Mouse (Mus musculus) megakaryocyte-erythroid progenitor cell, adult 5-6 weeks (primary cell): ENCODE results near the gene Ifna5. TPM values are rescaled to one million over a fixed set of nuclear protein-coding genes. Genes with fewer than 3 reads are reported as not detected.

Source experiments
- ATAC-seq: replicated peaks from 2 replicates; pipeline ENCODE4 v1.8.0; 2016; ENCODE audit warnings: mild to moderate bottlenecking, inconsistent platforms; ENCODE audit not compliant: severe bottlenecking, poor library complexity, low FRiP score, low TSS enrichment
- total RNA-seq, 2 experiments: library from RNA; stranded (forward) in 1 of 2; stranded (reverse) in 1 of 2; fragments of 200-1000, 215-1000 nt in 1 of 2; fragments of >200 nt in 1 of 2; fragmentation: Nextera tagmentation in 1 of 2; gene quantifications; 2 replicates each; pipeline ENCODE4 v1.2.3; 2014 to 2017

Gene Ifna5
- total RNA-seq, 2 experiments from 2014 or later, result not detected

DNA sequence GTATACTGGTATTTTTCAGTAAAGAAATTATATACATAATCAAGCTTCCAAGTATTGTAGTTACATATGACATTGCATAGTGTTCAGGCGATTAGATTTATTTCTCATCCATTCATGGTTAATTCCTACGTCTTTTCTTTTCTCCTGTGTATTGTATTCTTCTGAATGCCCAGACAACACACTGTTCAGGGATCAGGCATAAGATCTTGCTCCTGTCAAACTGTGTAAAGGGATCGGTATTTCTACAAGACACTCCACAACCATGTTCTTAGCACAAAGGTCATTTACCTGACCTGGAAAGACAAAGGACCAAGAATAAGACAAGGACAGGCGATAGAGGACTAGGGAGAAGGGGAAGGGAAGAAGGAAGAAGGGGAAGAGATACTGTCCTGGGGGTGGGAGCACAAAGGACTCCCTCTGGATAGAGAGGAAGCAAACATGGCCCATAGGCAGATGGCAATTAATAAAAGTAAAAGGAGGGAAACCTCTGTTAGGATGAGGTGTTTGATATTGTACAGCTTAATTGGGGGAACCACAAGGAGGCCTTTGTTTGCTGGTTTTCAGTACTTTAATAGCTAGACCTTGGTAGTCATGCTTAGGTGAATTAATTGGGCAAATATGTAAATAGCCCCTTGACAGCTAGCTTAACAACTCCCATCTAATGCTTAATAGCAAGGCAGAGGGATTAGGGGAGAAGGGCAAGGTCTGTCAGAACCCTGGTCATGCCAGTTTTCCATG, 15.9 kb downstream of the Ifna5 start:
- no peak for ATAC-seq

DNA sequence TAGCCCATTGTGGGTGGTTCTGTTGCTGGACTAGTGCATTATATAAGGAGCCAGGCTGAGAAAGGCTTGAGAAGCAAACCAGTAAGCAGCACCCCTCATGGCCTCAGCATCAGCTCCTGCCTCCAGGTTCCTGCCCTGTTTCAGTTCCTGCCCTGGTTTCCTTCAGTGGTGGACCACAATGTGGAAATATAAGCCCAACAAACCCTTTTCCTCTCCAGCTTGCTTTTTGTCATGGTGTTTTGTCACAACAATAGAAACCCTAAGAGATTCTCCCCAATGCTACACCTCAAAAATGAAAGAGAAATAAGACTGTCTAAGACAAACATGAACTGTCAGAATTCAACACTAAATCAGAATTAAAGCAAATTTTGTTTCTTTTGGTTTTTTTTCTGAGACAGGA, 23.9 kb downstream of the Ifna5 start:
- ATAC-seq, result no peak

DNA sequence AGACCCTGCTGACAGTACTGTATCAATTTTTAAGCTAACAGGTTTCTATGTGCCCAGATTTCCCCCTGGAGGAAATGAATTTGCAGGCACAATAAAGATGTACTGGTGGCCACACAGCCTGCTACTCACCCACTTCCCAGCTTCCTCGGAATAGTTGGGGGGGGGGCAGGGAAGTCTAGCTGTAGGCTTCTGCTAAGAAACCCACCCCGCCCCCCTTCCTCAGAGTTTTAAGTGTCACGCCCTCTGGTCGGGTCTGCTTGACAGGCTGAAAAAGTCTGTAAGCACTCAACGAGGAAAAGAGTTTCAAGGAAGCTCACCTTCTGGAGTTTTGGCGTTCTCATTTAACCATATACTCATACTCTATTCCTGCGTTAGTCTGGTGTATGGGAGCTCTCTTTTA, 28.0 kb downstream of the Ifna5 start:
- ATAC-seq, result no peak

DNA sequence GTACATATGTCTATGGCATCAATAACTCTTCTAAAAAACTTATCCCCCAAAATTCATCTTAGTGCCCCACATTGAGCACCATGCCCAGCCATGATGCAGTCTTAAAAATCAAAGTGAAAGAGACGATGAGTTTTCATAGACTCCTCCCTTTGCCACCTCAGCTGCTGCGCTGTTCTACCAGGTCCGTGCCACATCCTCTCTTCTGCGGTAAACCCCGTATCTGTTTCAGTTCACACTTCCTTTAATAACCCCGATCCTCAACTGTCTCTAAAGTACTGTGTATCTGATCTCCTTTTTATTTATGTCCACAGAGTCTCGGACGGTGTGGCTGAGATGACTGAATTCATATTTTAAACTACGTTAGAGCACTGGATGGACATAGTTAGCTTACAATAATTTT, 29.3 kb downstream of the Ifna5 start:
- ATAC-seq, result peak; percentile 76

DNA sequence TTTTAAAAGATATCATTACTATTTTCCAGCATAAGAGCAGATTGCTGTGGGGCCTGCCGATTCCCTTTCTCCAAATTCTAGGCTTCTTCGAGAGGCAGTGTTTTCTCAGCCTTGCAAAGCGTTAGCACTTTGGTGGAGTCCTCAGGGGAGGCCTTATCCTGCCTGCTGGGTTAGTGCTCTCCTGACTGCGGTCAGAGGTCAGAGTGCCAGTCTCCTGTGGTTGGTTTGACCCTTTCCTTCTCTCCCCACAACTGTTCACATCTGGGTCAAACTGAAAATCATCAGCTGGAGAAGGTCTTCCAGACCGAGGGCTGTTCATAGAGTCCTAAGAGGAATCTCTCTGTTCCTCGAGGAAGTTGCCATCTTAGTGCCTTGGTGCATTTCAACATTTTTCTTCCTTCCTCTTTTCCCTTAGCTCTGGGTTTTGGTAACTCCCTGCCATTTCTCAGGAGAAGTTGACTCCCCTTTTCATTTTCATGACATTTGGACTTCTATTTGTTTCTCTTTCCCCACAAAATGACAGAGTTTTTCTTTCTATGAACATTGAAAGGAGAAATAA, 29.8 kb downstream of the Ifna5 start:
- no peak for ATAC-seq

GRCm38 (mm10) chr4:88867366-88867925, 32.1 kb downstream of the Ifna5 start:
- peak; percentile 88 for ATAC-seq

DNA sequence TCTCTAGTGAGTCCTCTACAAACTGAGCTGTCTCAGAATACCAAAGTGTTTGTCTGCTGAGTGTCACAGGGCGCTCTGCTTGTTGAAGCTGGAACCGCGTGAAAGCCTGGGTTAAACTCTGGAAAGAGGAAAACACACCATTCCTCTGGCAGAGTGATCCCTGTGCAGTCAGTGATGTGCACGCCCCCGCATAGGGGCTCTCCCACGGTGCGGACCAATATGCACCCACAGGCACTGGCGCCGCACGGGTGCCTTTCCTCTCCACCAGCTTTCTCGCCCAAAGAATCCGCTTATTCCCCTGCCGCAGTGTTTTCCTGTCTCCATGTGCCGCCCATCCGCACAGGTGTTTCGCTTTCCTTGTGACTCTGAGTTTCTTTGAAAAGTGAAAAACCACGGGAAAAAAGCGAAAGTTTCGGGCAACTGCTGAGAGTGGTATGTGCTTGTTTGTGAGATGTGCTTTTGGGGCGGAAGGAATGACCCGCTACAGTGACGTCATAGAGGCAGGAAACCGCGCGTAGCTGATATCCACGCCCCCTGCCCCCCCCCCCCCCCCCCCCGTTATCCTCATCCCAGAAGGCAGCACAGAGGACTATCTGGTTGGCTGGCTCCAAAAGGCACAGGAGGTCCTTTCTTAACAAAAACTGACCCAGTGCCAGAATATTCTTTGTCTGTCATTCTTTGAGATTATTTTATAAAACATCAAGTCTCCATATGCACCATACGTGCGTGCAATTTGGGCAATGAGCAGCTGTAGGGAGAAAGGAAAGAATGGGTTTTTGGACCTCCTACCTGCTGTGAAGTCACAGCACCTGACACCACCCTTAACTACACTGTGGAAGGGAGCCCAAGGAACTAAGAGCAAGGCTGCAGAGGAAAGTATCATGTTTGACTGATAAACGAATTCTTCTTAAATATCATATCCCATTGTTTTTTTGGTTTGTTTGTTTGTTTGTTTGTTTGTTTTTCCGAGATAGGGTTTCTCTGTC, 32.9 kb downstream of the Ifna5 start:
- peak; percentile 48 for ATAC-seq

DNA sequence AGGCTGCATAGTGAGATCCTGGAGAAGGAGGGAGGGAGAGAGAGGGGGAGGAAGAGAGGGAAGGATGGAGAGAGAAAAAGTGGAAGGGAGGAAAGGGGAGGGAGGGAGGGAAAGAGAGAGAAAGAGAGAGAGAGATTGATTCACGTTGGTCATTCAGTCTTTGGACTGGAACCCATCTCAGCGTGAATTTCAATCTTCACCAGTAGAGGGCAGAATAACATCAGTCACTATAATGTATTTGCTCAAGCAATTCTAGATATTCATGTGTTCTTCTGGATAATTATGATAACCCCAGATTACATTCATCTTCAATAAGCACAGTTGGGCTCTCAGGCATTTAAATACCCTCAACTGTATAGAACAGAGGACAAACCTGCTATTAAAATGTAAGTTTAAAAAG, 37.4 kb downstream of the Ifna5 start:
- no peak; the same call in 1 of the 2 replicates for ATAC-seq

DNA sequence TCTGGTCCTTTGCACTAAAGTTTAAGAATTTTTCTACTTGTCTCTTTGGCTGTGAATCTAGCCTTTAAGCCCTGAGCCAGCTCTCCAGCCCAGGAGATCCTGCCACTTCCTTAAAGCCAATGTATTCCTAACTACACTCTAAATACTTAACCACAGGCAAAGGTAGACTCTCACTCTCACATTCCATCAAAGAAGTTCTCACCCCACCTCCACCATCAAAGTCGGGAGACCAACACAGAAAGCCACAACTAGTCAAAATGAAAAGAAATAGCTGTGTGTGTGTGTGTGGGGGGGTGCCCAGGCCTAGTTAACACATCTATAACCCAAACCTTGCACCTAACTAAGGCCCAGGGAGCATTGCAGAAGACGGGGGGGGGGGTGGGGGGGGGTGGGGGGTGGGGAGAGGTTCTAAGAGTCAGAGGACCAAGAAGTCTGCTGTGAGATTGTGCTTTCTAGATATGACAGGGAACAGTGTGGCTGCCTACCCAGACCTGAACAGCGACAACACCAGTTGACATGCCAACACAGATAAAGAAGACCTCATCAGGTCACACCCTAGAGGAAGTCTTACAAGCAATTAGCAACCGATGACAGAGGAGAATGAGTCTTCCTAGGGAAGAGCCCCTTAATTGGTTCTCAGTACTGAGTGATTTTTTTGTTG, 40.2 kb downstream of the Ifna5 start:
- ATAC-seq, result peak; percentile 88

DNA sequence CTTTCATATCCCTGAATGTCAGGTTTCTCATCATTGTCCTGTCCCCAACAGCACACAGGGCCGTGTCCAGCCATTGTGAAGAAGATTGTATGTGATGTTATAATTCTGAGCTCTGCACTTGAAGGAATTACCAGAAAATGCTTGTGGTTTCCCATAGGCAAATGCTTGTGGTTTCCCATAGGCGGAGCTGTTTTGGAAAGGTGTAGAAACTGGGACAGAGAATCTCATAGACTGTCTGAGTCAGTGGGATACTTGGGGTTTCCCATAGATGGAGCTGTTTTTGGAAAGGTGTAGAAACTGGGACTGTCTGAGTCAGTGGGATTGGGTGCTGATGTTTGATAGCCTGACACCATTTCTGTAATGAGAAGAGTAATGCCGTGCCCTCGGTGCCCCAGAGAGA, 41.2 kb downstream of the Ifna5 start:
- ATAC-seq, result no peak

GRCm38 (mm10) chr4:88878246-88878645, 42.9 kb downstream of the Ifna5 start:
- peak; percentile 89 for ATAC-seq

DNA sequence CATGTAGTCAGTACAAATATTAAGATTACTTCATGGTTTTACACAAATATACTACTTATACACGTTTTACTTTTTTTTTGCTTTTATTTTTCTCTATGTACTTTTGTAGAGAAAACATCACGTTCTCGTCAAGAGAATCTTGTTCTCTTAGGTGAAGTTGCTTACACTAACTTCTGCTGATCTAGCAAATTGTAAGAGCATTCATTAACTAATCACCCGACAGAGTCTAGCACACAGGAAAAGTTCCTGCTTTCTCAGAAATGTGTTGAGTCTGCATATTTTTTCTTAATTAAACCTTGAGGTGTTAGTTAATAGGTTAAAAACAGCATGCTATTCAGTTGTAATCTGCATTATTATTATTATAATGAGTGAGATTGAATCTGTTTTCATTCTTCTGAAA, 43.4 kb downstream of the Ifna5 start:
- no peak for ATAC-seq

DNA sequence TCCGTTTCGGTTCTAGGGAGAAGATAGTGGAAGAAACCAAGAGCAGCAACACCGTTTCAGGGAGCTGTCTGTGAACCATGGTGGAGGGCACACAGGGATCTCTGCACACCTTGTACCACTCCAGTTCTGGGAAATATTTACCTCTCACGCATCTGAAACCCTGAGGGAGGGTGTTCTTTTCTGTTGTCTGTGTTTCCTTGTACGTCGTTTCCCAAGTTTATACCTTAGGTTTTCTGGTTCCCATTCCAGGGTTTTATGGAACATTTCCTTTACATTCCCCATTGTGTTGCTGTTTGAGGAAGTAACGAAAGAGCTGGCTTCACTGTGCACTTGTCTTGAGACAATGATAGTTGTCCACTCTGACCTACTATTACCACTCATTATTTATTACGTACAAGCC, 44.8 kb downstream of the Ifna5 start, which contains the start of gene Ifne:
TSS of gene Ifne (minus strand) at position 101 of the 400 bp plus-strand sequence.
- ATAC-seq, result no peak

Other genes with a start within 250 kb of the Ifna5 start
- gene Ifna9, start 243.1 kb upstream of the Ifna5 start, total RNA-seq (2014; fragmentation: Nextera tagmentation), result not detected in 2 replicates
- gene Ifna9, start 243.1 kb upstream of the Ifna5 start, total RNA-seq (2017), result not detected in 2 replicates
- gene Ifna12, start 232.1 kb upstream of the Ifna5 start, total RNA-seq (2014; fragmentation: Nextera tagmentation), result not detected in 2 replicates
- gene Ifna12, start 232.1 kb upstream of the Ifna5 start, total RNA-seq (2017), result not detected in 2 replicates
- gene C87499, start 201.1 kb upstream of the Ifna5 start, total RNA-seq (2014; fragmentation: Nextera tagmentation), result not detected in 2 replicates
- not detected in 2 replicates for gene C87499, start 201.1 kb upstream of the Ifna5 start, total RNA-seq (2017)
- gene Ifna13, start 191.1 kb upstream of the Ifna5 start, total RNA-seq (2014; fragmentation: Nextera tagmentation), result not detected in 2 replicates
- gene Ifna13, start 191.1 kb upstream of the Ifna5 start, total RNA-seq (2017), result not detected in 2 replicates
- not detected in 2 replicates for gene Ifna16, start 158.6 kb upstream of the Ifna5 start, total RNA-seq (2014; fragmentation: Nextera tagmentation)
- gene Ifna16, start 158.6 kb upstream of the Ifna5 start, total RNA-seq (2017), result not detected in 2 replicates
- gene Ifna2, start 151.6 kb upstream of the Ifna5 start, total RNA-seq (2014; fragmentation: Nextera tagmentation), result not detected in 2 replicates
- not detected in 2 replicates for gene Ifna2, start 151.6 kb upstream of the Ifna5 start, total RNA-seq (2017)
- not detected in 2 replicates for gene Ifnab, start 144.2 kb upstream of the Ifna5 start, total RNA-seq (2014; fragmentation: Nextera tagmentation)
- gene Ifnab, start 144.2 kb upstream of the Ifna5 start, total RNA-seq (2017), result not detected in 2 replicates
- not detected in 2 replicates for gene Gm26566, start 113.7 kb upstream of the Ifna5 start, total RNA-seq (2014; fragmentation: Nextera tagmentation)
- gene Gm26566, start 113.7 kb upstream of the Ifna5 start, total RNA-seq (2017), result 1.1 and 1.5 TPM in 2 replicates
- gene Klhl9, start 113.1 kb upstream of the Ifna5 start, total RNA-seq (2014; fragmentation: Nextera tagmentation), result 37.1 and 50.0 TPM in 2 replicates
- gene Klhl9, start 113.1 kb upstream of the Ifna5 start, total RNA-seq (2017), result 67.3 and 88.5 TPM in 2 replicates
- gene Gm13271, start 80.7 kb upstream of the Ifna5 start, total RNA-seq (2014; fragmentation: Nextera tagmentation), result not detected in 2 replicates
- gene Gm13271, start 80.7 kb upstream of the Ifna5 start, total RNA-seq (2017), result not detected in 2 replicates
- gene Gm13283, start 75.4 kb upstream of the Ifna5 start, total RNA-seq (2014; fragmentation: Nextera tagmentation), result not detected in 2 replicates
- not detected in 2 replicates for gene Gm13283, start 75.4 kb upstream of the Ifna5 start, total RNA-seq (2017)
- not detected in 2 replicates for gene Gm13290, start 61.7 kb upstream of the Ifna5 start, total RNA-seq (2014; fragmentation: Nextera tagmentation)
- gene Gm13290, start 61.7 kb upstream of the Ifna5 start, total RNA-seq (2017), result not detected in 2 replicates
- not detected in 2 replicates for gene Gm13289, start 58.6 kb upstream of the Ifna5 start, total RNA-seq (2014; fragmentation: Nextera tagmentation)
- gene Gm13289, start 58.6 kb upstream of the Ifna5 start, total RNA-seq (2017), result not detected in 2 replicates
- gene Gm13272, start 55.7 kb upstream of the Ifna5 start, total RNA-seq (2014; fragmentation: Nextera tagmentation), result not detected in 2 replicates
- gene Gm13272, start 55.7 kb upstream of the Ifna5 start, total RNA-seq (2017), result not detected in 2 replicates
- 0.57 TPM in 1 of 2 replicates, not detected in the other for gene Ifnz, start 53.4 kb upstream of the Ifna5 start, total RNA-seq (2014; fragmentation: Nextera tagmentation)
- gene Ifnz, start 53.4 kb upstream of the Ifna5 start, total RNA-seq (2017), result 0.11 TPM in 1 of 2 replicates, not detected in the other
- gene Gm13276, start 49.8 kb upstream of the Ifna5 start, total RNA-seq (2014; fragmentation: Nextera tagmentation), result not detected in 2 replicates
- gene Gm13276, start 49.8 kb upstream of the Ifna5 start, total RNA-seq (2017), result 1.6 TPM in 1 of 2 replicates, not detected in the other
- gene Gm13277, start 46.9 kb upstream of the Ifna5 start, total RNA-seq (2014; fragmentation: Nextera tagmentation), result not detected in 2 replicates
- gene Gm13277, start 46.9 kb upstream of the Ifna5 start, total RNA-seq (2017), result not detected in 2 replicates
- gene Gm13278, start 44.0 kb upstream of the Ifna5 start, total RNA-seq (2014; fragmentation: Nextera tagmentation), result not detected in 2 replicates
- not detected in 2 replicates for gene Gm13278, start 44.0 kb upstream of the Ifna5 start, total RNA-seq (2017)
- not detected in 2 replicates for gene Gm13275, start 41.0 kb upstream of the Ifna5 start, total RNA-seq (2014; fragmentation: Nextera tagmentation)
- gene Gm13275, start 41.0 kb upstream of the Ifna5 start, total RNA-seq (2017), result not detected in 2 replicates
- not detected in 2 replicates for gene Gm13279, start 38.1 kb upstream of the Ifna5 start, total RNA-seq (2014; fragmentation: Nextera tagmentation)
- gene Gm13279, start 38.1 kb upstream of the Ifna5 start, total RNA-seq (2017), result not detected in 2 replicates
- not detected in 2 replicates for gene Gm13285, start 35.9 kb upstream of the Ifna5 start, total RNA-seq (2014; fragmentation: Nextera tagmentation)
- gene Gm13285, start 35.9 kb upstream of the Ifna5 start, total RNA-seq (2017), result not detected in 2 replicates
- not detected in 2 replicates for gene Gm13287, start 32.3 kb upstream of the Ifna5 start, total RNA-seq (2014; fragmentation: Nextera tagmentation)
- gene Gm13287, start 32.3 kb upstream of the Ifna5 start, total RNA-seq (2017), result not detected in 2 replicates
- not detected in 2 replicates for gene Gm13288, start 30.0 kb upstream of the Ifna5 start, total RNA-seq (2014; fragmentation: Nextera tagmentation)
- gene Gm13288, start 30.0 kb upstream of the Ifna5 start, total RNA-seq (2017), result 1.2 TPM in 1 of 2 replicates, not detected in the other
- gene Ifna7, start 19.3 kb upstream of the Ifna5 start, total RNA-seq (2014; fragmentation: Nextera tagmentation), result not detected in 2 replicates
- not detected in 2 replicates for gene Ifna7, start 19.3 kb upstream of the Ifna5 start, total RNA-seq (2017)
- gene Ifna11, start 15.6 kb upstream of the Ifna5 start, total RNA-seq (2014; fragmentation: Nextera tagmentation), result not detected in 2 replicates
- not detected in 2 replicates for gene Ifna11, start 15.6 kb upstream of the Ifna5 start, total RNA-seq (2017)
- not detected in 2 replicates for gene Ifna6, start 8.1 kb upstream of the Ifna5 start, total RNA-seq (2014; fragmentation: Nextera tagmentation)
- gene Ifna6, start 8.1 kb upstream of the Ifna5 start, total RNA-seq (2017), result not detected in 2 replicates
- not detected in 2 replicates for gene Ifna4, start 6.3 kb downstream of the Ifna5 start, total RNA-seq (2014; fragmentation: Nextera tagmentation)
- gene Ifna4, start 6.3 kb downstream of the Ifna5 start, total RNA-seq (2017), result not detected in 2 replicates
- gene Ifna1, start 14.6 kb downstream of the Ifna5 start, total RNA-seq (2014; fragmentation: Nextera tagmentation), result not detected in 2 replicates
- not detected in 2 replicates for gene Ifna1, start 14.6 kb downstream of the Ifna5 start, total RNA-seq (2017)
- not detected in 2 replicates for gene Ifne, start 44.7 kb downstream of the Ifna5 start, total RNA-seq (2014; fragmentation: Nextera tagmentation)
- not detected in 2 replicates for gene Ifne, start 44.7 kb downstream of the Ifna5 start, total RNA-seq (2017)